Mouse (Mus musculus) CD8-positive naive resting alpha-beta T cell, adult 57 days (primary cell): ENCODE measurements around the gene Krt39. TPM values are rescaled to one million over a fixed set of nuclear protein-coding genes. Genes with fewer than 3 reads are reported as not detected.

Experiments
- total RNA-seq: library from RNA; stranded (reverse); gene quantifications from one replicate; pipeline ENCODE4 v1.2.4, GENCODE M21; 2023

The Krt39 gene
- not detected for total RNA-seq

GRCm38 (mm10) chr11:99521288-99521860, at the start of gene Krt39:
Gene Krt39, minus strand, starts transcription at chr11:99521338.

DNA sequence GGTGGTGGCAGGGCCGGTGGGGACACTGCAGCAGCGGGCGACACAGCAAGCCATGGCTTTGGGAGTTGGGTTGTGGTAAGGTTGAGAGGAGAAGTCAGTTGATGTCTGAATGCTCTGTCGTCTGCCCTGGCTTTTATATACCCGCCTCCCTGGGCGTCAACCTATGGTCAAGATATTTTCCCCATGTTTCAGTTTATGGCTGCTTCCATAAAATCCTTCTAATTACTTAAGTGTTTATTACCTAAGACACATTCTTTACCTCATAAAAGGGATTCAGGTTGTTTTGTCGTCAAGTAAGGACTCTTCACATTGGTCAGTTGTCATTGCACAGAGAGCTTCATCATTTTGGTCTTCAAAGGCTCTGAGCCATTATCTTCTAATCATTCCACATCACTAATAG, 45.4 kb upstream of the Krt39 start, which contains the start of gene Krtap3-1:
Gene Krtap3-1, minus strand, starts transcription at position 101 of the 400 bp plus-strand sequence.

GRCm38 (mm10) chr11:99559366-99559765, 38.2 kb upstream of the Krt39 start, which contains the start of gene Gm11939:
Gene Gm11939, minus strand, starts transcription at chr11:99559466.

DNA sequence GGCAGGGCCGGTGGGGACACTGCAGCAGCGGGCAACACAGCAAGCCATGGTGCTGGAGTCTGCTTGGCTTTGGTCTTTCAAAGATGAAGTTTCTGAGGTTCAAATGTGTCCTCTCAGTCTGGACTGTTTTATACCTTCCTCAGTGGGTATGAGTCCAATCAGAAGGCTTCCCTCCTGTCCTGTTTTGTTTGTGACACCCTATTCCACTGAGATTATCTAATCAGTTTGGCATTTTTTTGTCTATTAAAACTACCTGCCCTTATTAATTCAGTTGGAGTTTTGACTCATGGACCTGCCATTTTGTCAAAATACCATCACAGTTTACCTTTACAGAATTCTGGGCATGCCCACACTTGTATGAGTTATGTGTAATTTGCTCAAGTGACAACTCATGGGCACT, 35.6 kb upstream of the Krt39 start, which contains the start of gene Krtap3-2:
Gene Krtap3-2, minus strand, starts transcription at position 101 of the 400 bp plus-strand sequence.

GRCm38 (mm10) chr11:99550765-99551164, 29.6 kb upstream of the Krt39 start, which contains the start of gene Krtap3-3:
Gene Krtap3-3, minus strand, starts transcription at chr11:99550865.

DNA sequence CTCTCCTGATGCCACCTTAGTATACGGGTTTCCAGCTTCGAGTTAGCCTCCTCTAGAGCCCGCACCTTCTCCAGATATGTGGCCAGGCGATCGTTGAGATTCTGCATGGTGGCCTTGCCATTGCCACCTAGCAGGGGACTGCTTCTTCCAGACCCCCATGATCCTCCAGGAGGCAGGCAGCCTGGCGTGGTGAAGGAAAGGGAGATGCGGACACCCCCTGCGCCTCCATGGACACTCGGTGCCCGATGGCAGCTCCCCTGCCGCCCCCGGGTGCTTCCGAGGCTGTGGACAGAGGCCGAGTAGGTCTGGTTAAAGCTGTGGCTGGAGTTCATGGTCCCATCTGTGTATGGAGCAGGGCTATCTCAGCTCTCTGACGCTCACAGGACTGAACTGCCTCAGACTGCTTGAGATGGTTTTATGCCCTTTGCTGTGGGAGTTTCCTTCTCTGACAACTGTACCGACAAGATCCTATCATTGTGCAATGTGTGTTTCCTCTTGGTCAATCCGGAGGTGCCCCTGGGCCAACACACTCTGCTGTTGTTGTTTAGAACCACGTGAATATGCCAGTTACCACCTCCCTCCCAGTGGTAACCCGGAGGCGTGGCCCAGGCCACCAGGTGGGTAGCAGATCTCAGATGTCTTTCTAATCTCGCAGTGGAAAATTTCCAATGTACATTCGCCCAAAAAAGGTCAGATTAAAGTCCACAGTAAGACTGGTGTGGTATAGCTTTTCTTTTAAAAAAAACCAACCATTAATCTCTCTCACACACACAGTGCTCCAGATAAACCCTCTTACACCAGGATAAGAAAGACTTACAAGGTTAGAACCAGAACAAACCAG, 28.2 kb downstream of the Krt39 start, which contains the start of gene Krt23:
Gene Krt23, minus strand, starts transcription at position 405 of the 841 bp plus-strand sequence.

Other genes with a start within 250 kb of the Krt39 start
- gene Krt24, start 236.1 kb downstream of the Krt39 start, total RNA-seq: not detected
- gene Krt25, start 198.4 kb downstream of the Krt39 start, total RNA-seq: not detected
- not detected for gene Krt26, start 183.4 kb downstream of the Krt39 start, total RNA-seq
- not detected for gene Krt27, start 170.2 kb downstream of the Krt39 start, total RNA-seq
- gene Krt28, start 146.4 kb downstream of the Krt39 start, total RNA-seq: not detected
- 1.4 TPM for gene Krt10, start 132.0 kb downstream of the Krt39 start, total RNA-seq
- not detected for gene Krt12, start 99.1 kb downstream of the Krt39 start, total RNA-seq
- not detected for gene Krt20, start 83.2 kb downstream of the Krt39 start, total RNA-seq
- gene Krt23, start 28.2 kb downstream of the Krt39 start, total RNA-seq: not detected
- not detected for gene Krt40, start 21.8 kb upstream of the Krt39 start, total RNA-seq
- gene Krtap3-3, start 29.5 kb upstream of the Krt39 start, total RNA-seq: not detected
- gene Krtap3-2, start 35.5 kb upstream of the Krt39 start, total RNA-seq: not detected
- gene Gm11939, start 38.1 kb upstream of the Krt39 start, total RNA-seq: not detected
- not detected for gene Krtap3-1, start 45.3 kb upstream of the Krt39 start, total RNA-seq
- gene Krtap1-5, start 59.7 kb upstream of the Krt39 start, total RNA-seq: not detected
- not detected for gene Krtap1-4, start 62.3 kb upstream of the Krt39 start, total RNA-seq
- gene Krtap1-3, start 70.0 kb upstream of the Krt39 start, total RNA-seq: not detected
- gene Krtap9-3, start 76.8 kb upstream of the Krt39 start, total RNA-seq: not detected
- not detected for gene Gm11938, start 82.0 kb upstream of the Krt39 start, total RNA-seq
- gene Gm11937, start 88.9 kb upstream of the Krt39 start, total RNA-seq: not detected
- not detected for gene Krtap2-4, start 93.5 kb upstream of the Krt39 start, total RNA-seq
- gene Gm11562, start 99.1 kb upstream of the Krt39 start, total RNA-seq: not detected
- not detected for gene Krtap4-1, start 106.9 kb upstream of the Krt39 start, total RNA-seq
- not detected for gene Krtap4-2, start 113.7 kb upstream of the Krt39 start, total RNA-seq
- gene Krtap4-7, start 122.8 kb upstream of the Krt39 start, total RNA-seq: not detected
- not detected for gene Gm11555, start 128.9 kb upstream of the Krt39 start, total RNA-seq
- not detected for gene Gm11563, start 137.6 kb upstream of the Krt39 start, total RNA-seq
- not detected for gene Krtap4-6, start 144.6 kb upstream of the Krt39 start, total RNA-seq
- not detected for gene Gm14190, start 169.4 kb upstream of the Krt39 start, total RNA-seq
- not detected for gene Gm14180, start 213.0 kb upstream of the Krt39 start, total RNA-seq